Mouse (Mus musculus): Measurements from ENCODE around the gene Nfe2.

The Nfe2 gene

DNA sequence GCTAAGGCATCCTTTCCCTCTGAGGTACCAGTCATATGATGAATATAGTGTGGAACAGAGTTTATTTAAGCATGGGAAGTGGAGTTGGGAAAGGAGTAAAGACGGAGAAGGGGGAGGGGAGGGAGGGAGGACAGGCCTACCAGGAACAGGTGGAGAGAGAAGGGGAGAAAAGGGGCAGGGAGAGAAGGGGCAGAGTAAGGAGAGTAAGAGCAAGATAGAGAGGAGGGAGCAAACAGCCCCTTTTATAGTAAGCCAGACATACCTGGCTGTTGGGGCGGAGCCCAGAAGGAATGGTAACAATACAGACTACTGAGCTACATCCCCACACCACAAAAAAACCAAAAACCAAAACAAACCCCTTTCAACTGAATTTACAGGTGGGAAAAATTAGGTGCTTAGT is 42.2 kb downstream of the Nfe2 start:
- no peak for DNase-seq (ENCODE audit: low spot score in 2 of 2)

DNA sequence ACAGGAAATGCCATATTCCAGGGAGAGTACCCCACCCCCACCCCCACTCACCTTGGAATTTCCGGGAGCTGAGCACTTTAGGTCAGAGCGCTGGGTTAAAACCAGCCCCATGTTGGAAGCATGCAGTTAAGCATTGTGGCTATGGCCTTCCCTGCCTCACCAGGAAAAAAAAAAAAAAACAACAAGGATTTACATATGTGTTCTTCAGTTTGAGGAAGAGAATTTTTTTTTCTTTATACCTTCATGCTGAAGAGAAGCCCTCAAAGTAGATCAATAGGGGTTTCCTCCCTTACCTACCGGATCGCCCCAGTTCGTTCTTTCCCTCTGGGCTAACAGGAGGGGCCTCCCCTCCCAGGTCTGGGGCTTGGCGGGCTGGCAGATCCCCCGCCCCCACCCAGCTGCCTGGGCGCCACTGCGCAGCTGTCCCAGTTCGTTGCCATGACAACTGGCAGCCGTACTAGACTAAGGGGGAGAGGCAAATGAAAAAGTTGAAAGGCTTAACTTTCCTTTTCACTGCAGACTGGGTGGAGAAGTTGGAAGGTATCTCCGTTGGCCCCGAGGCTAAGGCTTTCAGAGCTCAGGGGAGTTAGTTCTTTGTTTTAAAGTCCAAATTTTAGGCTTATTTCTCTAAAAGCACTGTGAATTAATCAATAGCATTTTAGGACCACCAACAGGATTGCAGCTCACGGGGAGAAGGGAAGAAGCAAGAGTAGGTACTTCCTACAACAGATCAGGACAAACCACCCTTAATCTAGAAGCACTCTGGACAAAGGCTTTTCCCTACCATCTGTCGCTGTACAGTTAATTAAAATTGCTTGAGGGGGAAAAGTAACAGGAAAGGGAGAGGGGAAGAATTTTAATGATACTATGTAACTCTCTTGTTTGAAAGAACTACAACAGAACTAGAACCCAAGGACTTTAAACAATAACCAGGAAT is 43.0 kb downstream of the Nfe2 start:
- peak; percentile 37 to 61 for DNase-seq (ENCODE audit: low spot score in 2 of 2)

DNA sequence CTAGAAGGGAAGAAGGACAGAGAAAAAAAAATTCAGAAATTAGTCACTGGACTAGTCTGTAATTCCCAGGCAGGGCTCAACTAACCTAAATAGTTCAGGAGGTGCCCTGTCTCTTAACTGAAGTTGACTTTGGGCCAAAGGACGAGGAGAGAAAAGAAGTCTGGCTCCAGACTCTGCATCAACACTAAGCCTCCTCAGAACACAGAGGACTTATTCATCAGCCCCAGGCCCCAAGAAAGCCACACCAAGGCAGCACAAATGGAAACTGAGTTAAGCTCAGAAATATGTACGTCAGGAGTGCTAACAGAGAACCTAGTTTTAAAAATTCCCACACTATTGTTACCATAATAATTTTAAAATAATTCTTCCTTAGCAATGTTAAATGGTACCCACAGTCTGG is 44.1 kb downstream of the Nfe2 start:
- DNase-seq (ENCODE audit: low spot score in 2 of 2), result no peak

DNA sequence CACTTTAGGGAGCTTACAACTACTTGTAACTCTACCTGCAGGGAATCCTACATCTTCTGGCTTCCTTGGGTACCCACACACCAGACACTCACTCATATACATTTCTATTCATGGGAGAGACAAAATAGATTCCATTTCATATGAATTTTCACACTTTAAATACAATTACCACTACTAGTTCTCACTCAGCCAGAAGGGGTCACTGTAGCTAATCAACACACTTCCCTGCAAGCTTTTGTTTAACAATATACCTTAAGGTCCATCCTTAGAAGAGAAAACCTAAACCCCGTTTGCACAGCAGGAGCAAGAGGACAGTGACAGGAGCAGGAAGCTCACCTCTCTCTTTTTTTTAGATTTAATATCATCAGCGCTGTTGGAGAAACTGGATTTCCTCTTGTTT is 53.0 kb downstream of the Nfe2 start:
- no peak for DNase-seq (ENCODE audit: low spot score in 2 of 2)

DNA sequence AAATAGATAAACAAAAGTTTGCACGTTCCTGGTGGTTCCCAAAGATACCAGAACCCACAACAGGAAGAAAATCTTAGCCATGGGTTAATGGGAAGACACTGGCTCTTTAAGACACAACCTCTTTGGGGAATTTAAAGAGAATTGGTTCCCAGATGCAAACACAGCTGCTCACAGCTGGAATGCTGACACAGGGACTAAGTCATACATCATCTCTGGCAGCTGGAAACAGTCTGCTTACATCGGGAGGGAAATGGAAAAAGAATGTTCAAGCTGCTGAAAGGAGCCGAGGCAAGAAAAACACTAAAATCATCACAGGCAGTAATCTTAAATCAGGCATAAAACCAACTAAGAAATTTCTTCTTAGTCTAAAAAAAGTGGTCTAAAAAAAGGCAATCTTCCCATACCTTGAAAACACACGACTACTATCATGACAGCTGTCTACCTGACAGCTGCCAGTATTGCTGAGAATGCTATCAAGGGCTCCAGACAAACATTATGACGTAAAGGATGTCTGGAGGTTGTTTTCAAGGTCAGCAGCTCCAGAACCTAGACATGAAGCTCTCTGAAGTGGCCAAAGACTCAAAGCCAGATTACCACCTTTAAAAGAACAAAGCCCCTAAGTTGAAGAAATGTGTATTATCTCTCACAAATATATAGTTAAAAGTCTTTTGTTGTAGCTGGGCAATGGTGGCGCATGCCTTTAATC is 56.0 kb downstream of the Nfe2 start:
- DNase-seq (ENCODE audit: low spot score in 2 of 2), result no peak

Data from spleen, postnatal 14 days (tissue).